Mouse (Mus musculus): Measurements from ENCODE around the gene Vwce. TPM values are rescaled to one million over a fixed set of nuclear protein-coding genes. Genes with fewer than 3 reads are reported as not detected.

The Vwce gene
- polyA plus RNA-seq, 1 experiment from 2014 or later = 0.89 TPM

- under 1% methylated on average over 49 of the region's 49 CpGs for WGBS
Measured at GRCm38 (mm10) chr19:10605293-10605900, 28.6 kb upstream of the Vwce start, which contains the start of the genes Ddb1 and Tkfc. Gene Ddb1 (plus strand): TSS chr19:10605327. Gene Tkfc (minus strand): TSS chr19:10605654.

GRCm38 (mm10) chr19:10605901-10606622 lies 28.0 kb upstream of the Vwce start:
- Histone ChIP-seq H3K27ac (peak overlapping the region; percentile 96), H3K9me3 (no peaks in the 10 kb centered on the region), H3K36me3 (peaks cover 44% of the 10 kb centered on the region), H3K4me1 (replicated peaks) (peaks cover 46% of the 10 kb centered on the region), H3K27me3 (ENCODE audit: insufficient read depth, poor library complexity, severe bottlenecking) (no peaks in the 10 kb centered on the region), H3K4me3 (peak overlapping the region; percentile 97)
- DNase-seq (ENCODE audit: low spot score) = no peak
- WGBS = 8% methylated on average over 20 of the region's 20 CpGs

More at GRCm38 (mm10) chr19:10605293-10605900, 28.6 kb upstream of the Vwce start, which contains the start of the genes Ddb1 and Tkfc:
- Histone ChIP-seq H3K27ac (peak within 1 kb of the TSS; percentile 96), H3K9me3 (no peaks in the 10 kb centered on the region), H3K4me1 (replicated peaks) (peaks cover 46% of the 10 kb centered on the region), H3K36me3 (peaks cover 39% of the 10 kb centered on the region), H3K4me3 (peak within 1 kb of the TSS; percentile 97), H3K27me3 (ENCODE audit: insufficient read depth, poor library complexity, severe bottlenecking) (no peaks in the 10 kb centered on the region)
- peak; percentile 99 for DNase-seq (ENCODE audit: low spot score)

- no peak overlapping the region for H3K27ac ChIP-seq
- WGBS = 97% methylated on average over 5 of the region's 5 CpGs
- H3K27me3 ChIP-seq (ENCODE audit: insufficient read depth, poor library complexity, severe bottlenecking) = no peaks in the 10 kb centered on the region
- H3K4me1 ChIP-seq (replicated peaks) = peaks cover 30% of the 10 kb centered on the region
- no peak overlapping the region for H3K4me3 ChIP-seq
- no peak for DNase-seq (ENCODE audit: low spot score)
- peaks cover 70% of the 10 kb centered on the region for H3K36me3 ChIP-seq
- H3K9me3 ChIP-seq = no peaks in the 10 kb centered on the region
Measured at GRCm38 (mm10) chr19:10608573-10609240, 25.3 kb upstream of the Vwce start.

GRCm38 (mm10) chr19:10634872-10635318 lies 882 bp downstream of the Vwce start:
- WGBS = 3% methylated on average over 21 of the region's 21 CpGs
- H3K4me3 ChIP-seq = peak overlapping the region; percentile 52
- no peaks in the 10 kb centered on the region for H3K9me3 ChIP-seq
- H3K4me1 ChIP-seq (replicated peaks) = peaks cover 18% of the 10 kb centered on the region
- H3K36me3 ChIP-seq = peaks cover 22% of the 10 kb centered on the region
- H3K27me3 ChIP-seq (ENCODE audit: insufficient read depth, poor library complexity, severe bottlenecking) = peaks cover 12% of the 10 kb centered on the region
- DNase-seq (ENCODE audit: low spot score) = peak; percentile 59
- H3K27ac ChIP-seq = peak overlapping the region; percentile 72

- Histone ChIP-seq H3K27ac (no peak overlapping the region), H3K36me3 (no peaks in the 10 kb centered on the region), H3K9me3 (no peaks in the 10 kb centered on the region), H3K4me3 (no peak overlapping the region), H3K4me1 (replicated peaks) (peaks cover 21% of the 10 kb centered on the region), H3K27me3 (ENCODE audit: insufficient read depth, poor library complexity, severe bottlenecking) (peaks cover 17% of the 10 kb centered on the region)
- WGBS = 62% methylated on average over 7 of the region's 7 CpGs
- no peak for DNase-seq (ENCODE audit: low spot score)
Measured at GRCm38 (mm10) chr19:10637840-10638239, 3.8 kb downstream of the Vwce start.

- no peak for DNase-seq (ENCODE audit: low spot score)
- H3K27me3 ChIP-seq (ENCODE audit: insufficient read depth, poor library complexity, severe bottlenecking) = peaks cover 16% of the 10 kb centered on the region
- no peak overlapping the region for H3K27ac ChIP-seq
- H3K4me3 ChIP-seq = no peak overlapping the region
- no peaks in the 10 kb centered on the region for H3K9me3 ChIP-seq
- 20% methylated on average over 5 of the region's 5 CpGs for WGBS
- no peaks in the 10 kb centered on the region for H3K36me3 ChIP-seq
- peaks cover 6% of the 10 kb centered on the region for H3K4me1 ChIP-seq (replicated peaks)
Measured at GRCm38 (mm10) chr19:10640080-10640479, 6.1 kb downstream of the Vwce start.

- WGBS = 53% methylated on average over 13 of the region's 13 CpGs
Measured at GRCm38 (mm10) chr19:10640589-10641378, 6.8 kb downstream of the Vwce start.

GRCm38 (mm10) chr19:10645616-10646015 lies 11.6 kb downstream of the Vwce start:
- H3K36me3 ChIP-seq = no peaks in the 10 kb centered on the region

More at GRCm38 (mm10) chr19:10640589-10641378, 6.8 kb downstream of the Vwce start:
- H3K27ac ChIP-seq = no peak overlapping the region
- no peak for DNase-seq (ENCODE audit: low spot score)
- no peaks in the 10 kb centered on the region for H3K9me3 ChIP-seq
- H3K4me1 ChIP-seq (replicated peaks) = peaks cover 3% of the 10 kb centered on the region; the same call in 1 of the 2 replicates
- no peaks in the 10 kb centered on the region for H3K36me3 ChIP-seq
- H3K4me3 ChIP-seq = no peak overlapping the region
- H3K27me3 ChIP-seq (ENCODE audit: insufficient read depth, poor library complexity, severe bottlenecking) = peaks cover 9% of the 10 kb centered on the region

GRCm38 (mm10) chr19:10648156-10648555 lies 14.1 kb downstream of the Vwce start:
- WGBS = 76% methylated on average over 8 of the region's 8 CpGs
- Histone ChIP-seq H3K36me3 (no peaks in the 10 kb centered on the region), H3K4me1 (replicated peaks) (no peaks in the 10 kb centered on the region), H3K4me3 (no peak overlapping the region), H3K9me3 (no peaks in the 10 kb centered on the region), H3K27me3 (ENCODE audit: insufficient read depth, poor library complexity, severe bottlenecking) (peaks cover 3% of the 10 kb centered on the region; the same call in 1 of the 2 replicates), H3K27ac (no peak overlapping the region)
- DNase-seq (ENCODE audit: low spot score) = no peak

More at GRCm38 (mm10) chr19:10645616-10646015, 11.6 kb downstream of the Vwce start:
- Histone ChIP-seq H3K4me1 (replicated peaks) (0 out of 2 replicates have a peak, but pooled peaks cover under 1% of the 10 kb centered on the region), H3K27ac (no peak overlapping the region), H3K4me3 (no peak overlapping the region), H3K27me3 (ENCODE audit: insufficient read depth, poor library complexity, severe bottlenecking) (peaks cover 5% of the 10 kb centered on the region), H3K9me3 (no peaks in the 10 kb centered on the region)
- no peak for DNase-seq (ENCODE audit: low spot score)
- whole genome bisulfite sequencing = 81% methylated on average over 2 of the region's 2 CpGs

GRCm38 (mm10) chr19:10656058-10656457 lies 22.0 kb downstream of the Vwce start:
- H3K4me1 ChIP-seq (replicated peaks) = peaks cover 3% of the 10 kb centered on the region; the same call in 1 of the 2 replicates
- no peak for DNase-seq (ENCODE audit: low spot score)
- WGBS = 68% methylated on average over 3 of the region's 3 CpGs
- peaks cover 3% of the 10 kb centered on the region; the same call in 1 of the 2 replicates for H3K27me3 ChIP-seq (ENCODE audit: insufficient read depth, poor library complexity, severe bottlenecking)
- no peaks in the 10 kb centered on the region for H3K36me3 ChIP-seq
- no peak overlapping the region for H3K27ac ChIP-seq
- H3K9me3 ChIP-seq = no peaks in the 10 kb centered on the region
- H3K4me3 ChIP-seq = no peak overlapping the region

GRCm38 (mm10) chr19:10657742-10658141 lies 23.7 kb downstream of the Vwce start:
- Histone ChIP-seq H3K4me3 (no peak overlapping the region), H3K27me3 (ENCODE audit: insufficient read depth, poor library complexity, severe bottlenecking) (peaks cover 2% of the 10 kb centered on the region; the same call in 1 of the 2 replicates), H3K27ac (no peak overlapping the region), H3K9me3 (no peaks in the 10 kb centered on the region), H3K4me1 (replicated peaks) (peaks cover 3% of the 10 kb centered on the region; the same call in 1 of the 2 replicates), H3K36me3 (no peaks in the 10 kb centered on the region)
- no peak for DNase-seq (ENCODE audit: low spot score)
- WGBS = 85% methylated on average over 5 of the region's 5 CpGs

- Histone ChIP-seq H3K36me3 (no peaks in the 10 kb centered on the region), H3K4me1 (replicated peaks) (peaks cover 3% of the 10 kb centered on the region; the same call in 1 of the 2 replicates), H3K4me3 (no peak overlapping the region), H3K9me3 (no peaks in the 10 kb centered on the region), H3K27ac (no peak overlapping the region), H3K27me3 (ENCODE audit: insufficient read depth, poor library complexity, severe bottlenecking) (no peaks in the 10 kb centered on the region)
- DNase-seq (ENCODE audit: low spot score) = no peak
- WGBS = 83% methylated on average over 2 of the region's 2 CpGs
Measured at GRCm38 (mm10) chr19:10658406-10658805, 24.4 kb downstream of the Vwce start.
